Mouse (Mus musculus) cerebellum, adult 11-12 months (tissue): ENCODE data around the gene Magi3.

Source experiments
- DNase-seq: peaks from one replicate; pipeline ENCODE4 v3.0.0; 2022

Gene Magi3

DNA sequence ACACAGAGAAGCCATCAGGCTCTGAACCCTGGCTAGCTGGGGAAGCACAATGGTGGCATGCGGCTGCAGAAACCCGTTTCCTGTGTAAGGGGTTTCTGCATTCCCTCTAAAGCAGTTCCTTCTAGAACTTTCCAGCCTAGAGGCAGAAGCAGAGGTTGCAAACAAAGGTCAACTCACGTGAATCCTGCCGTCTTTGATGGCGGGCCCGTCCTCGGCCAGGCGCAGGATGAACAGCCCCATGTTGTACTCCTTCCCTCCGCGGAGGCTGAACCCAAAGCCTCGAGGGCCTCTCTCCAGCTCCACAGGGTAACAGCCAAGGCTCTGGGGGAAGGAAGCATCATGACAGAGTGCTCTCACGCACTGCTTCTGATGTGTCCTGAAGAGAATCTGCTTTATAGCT is 200.1 kb downstream of the Magi3 start:
- DNase-seq, result no peak

DNA sequence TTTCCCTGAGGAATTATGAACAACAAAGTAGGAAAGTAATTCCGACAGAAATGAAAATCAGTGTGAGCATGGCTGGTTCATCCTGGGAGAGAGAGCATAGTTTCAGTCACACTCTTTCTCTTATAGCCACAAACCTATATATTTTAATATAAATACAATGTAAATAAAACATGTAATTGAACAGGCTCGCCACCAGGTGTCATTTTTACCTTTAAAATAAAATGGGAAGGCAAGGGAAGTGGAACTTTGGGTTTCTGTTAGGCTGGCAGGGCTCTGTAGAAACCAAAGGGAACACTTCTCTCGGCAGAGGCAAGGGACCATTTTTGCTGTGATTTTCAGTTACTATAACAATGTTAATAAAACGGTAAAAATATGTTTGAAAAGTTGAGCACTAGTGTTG is 200.7 kb downstream of the Magi3 start:
- no peak for DNase-seq

DNA sequence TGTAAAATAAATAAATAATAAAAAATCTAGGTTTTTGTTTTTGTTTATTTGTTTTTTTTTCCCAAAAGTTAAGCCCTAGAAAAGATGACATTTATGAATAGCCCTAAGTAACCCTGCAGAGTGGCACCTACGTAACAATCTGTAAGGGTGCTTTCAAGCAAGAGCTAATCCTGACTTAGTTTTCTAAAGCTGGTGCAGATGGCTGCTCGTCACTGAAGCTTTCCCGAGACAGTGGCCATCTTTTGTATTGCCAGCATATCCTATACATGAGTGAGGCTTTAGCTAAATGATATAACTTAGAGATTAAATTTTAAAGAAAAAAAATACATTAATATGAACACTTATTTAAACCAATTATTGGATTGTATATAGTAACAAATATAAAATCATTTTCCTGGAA is 202.2 kb downstream of the Magi3 start:
- DNase-seq, result no peak

DNA sequence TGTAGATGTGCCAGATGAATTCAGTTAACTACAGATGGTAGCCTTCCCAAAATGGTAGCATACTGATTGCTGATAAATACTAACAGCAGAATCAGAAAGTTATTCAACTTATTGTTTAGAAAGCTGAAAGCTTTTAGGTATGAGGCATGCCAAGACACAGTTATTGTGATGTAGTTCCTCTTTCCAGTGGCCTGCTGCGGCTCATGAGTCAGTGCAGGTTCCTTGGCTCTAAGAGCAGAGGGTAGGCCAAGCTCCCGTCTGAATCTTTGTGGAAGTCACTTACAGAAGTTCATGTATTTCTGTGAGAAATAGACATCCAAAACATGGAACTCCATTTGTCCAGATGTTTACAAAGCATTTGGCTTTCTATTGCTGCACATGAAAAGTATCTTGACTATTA is 208.2 kb downstream of the Magi3 start:
- no peak for DNase-seq

GRCm38 (mm10) chr3:104009924-104010662 is 210.1 kb downstream of the Magi3 start:
- no peak for DNase-seq

DNA sequence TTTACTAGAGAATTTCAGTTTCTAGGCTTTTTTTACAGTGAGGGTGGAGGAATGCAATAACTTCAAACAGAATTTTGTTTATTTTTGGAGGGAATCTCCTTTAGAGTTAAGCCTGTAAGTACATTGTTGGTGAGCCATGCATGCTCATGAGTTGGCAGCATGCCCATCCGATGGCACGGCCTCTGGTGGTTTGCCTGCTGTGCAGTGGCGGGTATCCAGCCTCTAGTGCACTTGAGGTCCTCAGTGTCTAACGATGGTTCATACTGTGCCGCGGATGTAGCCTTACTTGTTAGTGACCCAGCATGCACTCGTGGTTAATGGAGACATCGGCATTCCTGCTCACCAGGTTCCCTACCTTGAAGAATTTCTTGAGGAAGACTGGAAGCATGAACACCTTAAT is 212.7 kb downstream of the Magi3 start:
- DNase-seq, result peak; percentile 37

DNA sequence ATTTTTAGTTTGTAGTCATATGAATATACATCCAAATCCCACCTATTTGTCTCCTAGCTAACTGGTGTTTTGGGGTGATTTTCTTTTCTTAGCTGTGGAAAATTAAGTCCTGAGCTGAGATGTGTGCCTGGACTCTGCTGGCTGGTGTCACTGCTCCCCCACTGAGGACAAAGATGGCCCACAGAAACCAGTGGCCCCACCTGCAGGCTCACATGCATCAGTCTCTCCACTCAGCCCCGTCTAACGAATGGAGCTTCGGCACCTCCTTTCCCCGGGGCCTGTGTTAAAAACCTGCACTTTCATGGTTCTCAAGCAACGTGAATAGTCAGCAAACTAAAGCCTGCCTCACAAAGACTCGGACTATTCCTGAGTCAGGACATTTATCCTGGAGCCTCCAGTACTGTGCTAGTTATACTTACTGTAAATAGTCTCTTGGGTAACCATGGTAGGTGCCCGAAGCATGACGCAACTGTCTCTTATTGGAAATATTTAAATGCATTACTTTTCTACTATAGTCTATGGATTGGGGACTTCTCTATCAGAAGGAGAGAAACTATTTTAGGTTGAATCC is 213.2 kb downstream of the Magi3 start:
- DNase-seq, result peak; percentile 22

GRCm38 (mm10) chr3:103998724-103999123 is 221.4 kb downstream of the Magi3 start:
- no peak for DNase-seq

GRCm38 (mm10) chr3:103991271-103991670 is 228.9 kb downstream of the Magi3 start:
- DNase-seq, result no peak

DNA sequence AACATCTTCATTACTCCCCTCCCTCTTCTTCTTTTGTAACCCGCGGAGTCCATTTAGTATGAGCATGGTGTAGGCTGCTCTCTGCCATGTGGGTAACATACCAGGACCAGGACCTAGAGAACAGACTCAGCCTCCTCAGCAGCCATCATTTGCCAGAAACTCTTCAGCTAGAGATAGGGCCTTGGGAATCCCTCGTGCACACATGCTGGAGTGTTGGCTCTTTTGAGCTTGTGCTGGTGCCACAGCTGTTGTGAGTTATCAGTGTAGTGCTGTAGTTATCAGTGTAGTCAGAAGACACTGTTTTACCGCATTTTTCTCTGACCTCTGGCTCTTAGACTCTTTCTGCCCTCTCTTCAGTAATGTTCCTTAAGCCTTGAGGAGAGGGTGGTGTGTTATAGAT is 230.8 kb downstream of the Magi3 start:
- no peak for DNase-seq

- DNase-seq, result no peak
These were observed 232.2 kb downstream of the Magi3 start for GRCm38 (mm10) chr3:103987831-103988432.

DNA sequence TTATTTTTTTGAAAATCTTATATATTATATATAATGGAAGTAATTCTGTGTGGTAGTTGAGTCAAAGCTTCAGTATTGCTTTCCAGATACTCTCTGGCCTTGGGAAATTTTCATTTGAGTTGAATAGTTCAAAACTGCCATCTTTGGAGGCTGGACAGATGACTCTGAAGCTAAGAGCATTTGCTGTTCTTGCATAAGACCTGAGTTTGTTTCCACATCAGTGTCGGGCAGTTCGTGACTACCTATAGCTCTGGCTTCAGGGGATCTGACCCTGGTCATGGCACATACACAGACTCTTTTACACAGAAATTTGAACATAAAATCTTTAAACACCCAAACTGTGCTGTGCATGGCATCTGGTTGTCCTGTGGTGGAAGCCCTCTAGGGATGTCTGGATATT is 235.0 kb downstream of the Magi3 start:
- DNase-seq, result no peak

DNA sequence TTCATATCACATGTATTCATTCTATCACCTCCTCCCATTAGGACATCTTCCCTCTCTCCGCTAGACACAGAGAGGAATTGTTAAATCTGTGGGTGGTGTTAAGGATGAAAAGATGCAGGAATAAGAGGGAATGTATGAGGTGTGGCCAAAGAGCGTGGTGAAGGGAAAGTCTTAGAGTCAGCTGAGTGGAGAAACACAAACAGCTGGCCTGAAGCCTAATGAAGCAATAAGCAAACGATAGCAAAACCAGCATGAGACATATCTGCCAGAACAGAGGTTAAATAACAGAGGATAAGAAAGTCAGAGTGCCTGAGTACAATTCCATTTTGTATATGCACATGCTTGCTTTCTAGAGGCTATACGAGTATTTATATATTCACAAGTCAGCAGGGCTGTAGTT is 235.6 kb downstream of the Magi3 start:
- DNase-seq, result no peak

- DNase-seq, result no peak
These were observed 249.0 kb downstream of the Magi3 start for GRCm38 (mm10) chr3:103971157-103971556.

GRCm38 (mm10) chr3:103968701-103969100 is 251.5 kb downstream of the Magi3 start:
- no peak for DNase-seq

- peak; percentile 85 for DNase-seq
These were observed 252.1 kb downstream of the Magi3 start, which contains the start of gene Phtf1 for GRCm38 (mm10) chr3:103967861-103968691. TSS of gene Phtf1 (plus strand) at chr3:103968110.

- no peak for DNase-seq
These were observed 252.9 kb downstream of the Magi3 start for GRCm38 (mm10) chr3:103967231-103967630.
